Mouse (Mus musculus) limb, embryonic 13.5 days (tissue): Measurements from ENCODE around the gene Slc6a11. TPM values are rescaled to one million over a fixed set of nuclear protein-coding genes. Genes with fewer than 3 reads are reported as not detected.

ENCODE experiments used
- ATAC-seq: fragments of 200-750 bp; cut with Nextera tagmentation; 2 replicates; pipeline ENCODE4 v1.8.0; 2017; ENCODE audit warnings: low read depth, moderate number of reproducible peaks, moderate TSS enrichment; ENCODE audit not compliant: low FRiP score
- H3K27ac ChIP-seq: fragments of 300-500 bp; sonication (generic); 2 replicates; pipeline ENCODE4 v1.5.1; 2015; ENCODE audit warnings: inconsistent platforms, mild to moderate bottlenecking, moderate library complexity
- H3K27me3 ChIP-seq: fragments of 300-500 bp; sonication (generic); 2 replicates; pipeline ENCODE4 v1.6.1; 2015; ENCODE audit warnings: mild to moderate bottlenecking, inconsistent platforms
- H3K36me3 ChIP-seq: fragments of 300-500 bp; sonication (generic); 2 replicates; pipeline ENCODE4 v1.6.1; 2015; ENCODE audit warnings: inconsistent platforms, mild to moderate bottlenecking, moderate library complexity
- H3K4me1 ChIP-seq: fragments of 300-500 bp; sonication (generic); 2 replicates; pipeline ENCODE4 v1.6.1; 2015; ENCODE audit warnings: inconsistent platforms
- H3K4me2 ChIP-seq: fragments of 300-500 bp; sonication (generic); replicated peaks from 2 replicates; pipeline ENCODE4 v1.6.1; 2015; ENCODE audit warnings: inconsistent platforms, mild to moderate bottlenecking, moderate library complexity
- H3K4me3 ChIP-seq: fragments of 300-500 bp; sonication (generic); 2 replicates; pipeline ENCODE4 v1.5.1; 2015; ENCODE audit warnings: moderate library complexity, mild to moderate bottlenecking, inconsistent platforms
- H3K9ac ChIP-seq: fragments of 300-500 bp; sonication (generic); 2 replicates; pipeline ENCODE4 v1.6.1; 2015; ENCODE audit warnings: mild to moderate bottlenecking, inconsistent platforms
- H3K9me3 ChIP-seq: fragments of 300-500 bp; sonication (generic); 2 replicates; pipeline ENCODE4 v1.6.1; 2016; ENCODE audit warnings: inconsistent platforms
- WGBS: fragments of 180-500 bp; shearing (Covaris S2); methylation state at CpG from one replicate; pipeline ENCODE4 v1.1.7; 2015; 5-methylcytosine and 5-hydroxymethylcytosine counted together
- polyA plus RNA-seq: library from polyadenylated mRNA; unstranded; fragments of >200 nt; fragmentation: Nextera tagmentation; extraction: Ambion mirVana; gene quantifications from 2 replicates; pipeline ENCODE4 v1.2.1, GENCODE M21; 2015

Gene Slc6a11
- polyA plus RNA-seq, 1 experiment from 2014 or later: 0.25 TPM

DNA sequence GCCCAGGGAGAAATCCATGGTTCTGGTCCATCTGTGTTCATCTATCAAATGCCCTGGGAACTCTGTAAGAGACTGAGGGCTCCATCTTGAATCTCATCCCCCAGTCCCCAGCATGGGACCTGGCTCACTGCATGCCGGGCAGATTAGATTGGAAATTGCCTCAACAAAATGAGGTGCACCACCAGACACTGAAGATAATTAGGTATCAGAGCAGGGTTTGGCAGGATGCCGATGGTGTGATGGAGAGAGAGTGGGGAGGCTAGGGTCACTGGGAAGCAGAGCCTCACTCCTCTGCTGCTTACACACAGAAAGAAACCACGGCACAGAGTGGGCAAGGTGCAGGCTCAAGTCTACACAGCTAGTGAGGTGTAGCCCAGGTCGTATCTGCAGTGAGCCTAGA, 164.0 kb downstream of the Slc6a11 start:
- H3K9ac ChIP-seq: no peak overlapping the region
- no peaks in the 10 kb centered on the region for H3K9me3 ChIP-seq
- 78% methylated on average over 4 of the region's 4 CpGs for WGBS
- no peak overlapping the region for H3K4me3 ChIP-seq
- peaks cover 13% of the 10 kb centered on the region for H3K4me1 ChIP-seq
- no peak overlapping the region for H3K27ac ChIP-seq
- H3K4me2 ChIP-seq: no peak overlapping the region
- no peak for ATAC-seq
- no peaks in the 10 kb centered on the region for H3K36me3 ChIP-seq
- H3K27me3 ChIP-seq: peaks cover 21% of the 10 kb centered on the region

DNA sequence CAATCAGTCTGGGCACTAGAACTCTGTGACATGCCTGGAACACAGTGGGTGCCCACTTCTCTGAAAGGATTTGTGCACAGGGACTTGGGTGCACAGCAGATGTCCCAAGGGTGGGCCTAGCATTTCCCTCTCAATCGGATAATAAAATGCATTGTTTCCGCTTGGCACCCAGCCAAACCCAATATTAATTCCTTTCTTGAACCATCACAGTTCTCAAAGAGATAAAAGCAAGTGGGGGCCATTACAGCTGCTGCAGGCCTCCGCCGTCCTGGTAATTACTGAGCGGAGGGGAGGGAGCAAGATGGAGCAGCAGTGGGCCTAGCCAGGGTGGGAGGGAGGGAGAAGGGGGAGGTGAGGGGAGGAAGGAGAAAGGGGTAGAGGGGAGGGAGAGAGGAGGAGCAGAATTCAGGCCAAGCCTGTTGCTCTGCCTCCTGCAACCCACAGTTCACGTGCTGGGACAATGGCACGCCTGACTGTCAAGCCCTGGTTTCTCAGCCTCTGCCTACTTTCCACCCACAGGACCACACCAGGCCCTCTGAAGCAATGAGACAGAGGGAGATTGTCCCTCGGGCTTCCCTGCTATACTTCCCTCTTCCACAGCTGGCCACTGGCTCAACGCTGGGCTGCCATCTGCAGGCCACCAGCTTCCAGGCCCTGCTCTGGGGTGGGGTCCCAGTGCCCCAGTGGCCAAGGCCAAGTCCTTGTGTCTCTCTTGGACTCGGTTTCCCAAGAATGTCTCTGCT, 166.4 kb downstream of the Slc6a11 start:
- 34% methylated on average over 10 of the region's 10 CpGs for WGBS

More for the DNA sequence above, 166.4 kb downstream of the Slc6a11 start:
- no peak overlapping the region for H3K9ac ChIP-seq
- H3K36me3 ChIP-seq: no peaks in the 10 kb centered on the region
- ATAC-seq: no peak
- peaks cover 13% of the 10 kb centered on the region for H3K4me1 ChIP-seq
- H3K4me3 ChIP-seq: no peak overlapping the region
- no peak overlapping the region for H3K27ac ChIP-seq
- H3K9me3 ChIP-seq: no peaks in the 10 kb centered on the region
- H3K4me2 ChIP-seq: no peak overlapping the region
- peaks cover 9% of the 10 kb centered on the region for H3K27me3 ChIP-seq

Other genes starting within 250 kb of the Slc6a11 start
- 0.11 and 0.18 TPM in 2 replicates for gene Atp2b2, start 88.6 kb upstream of the Slc6a11 start, polyA plus RNA-seq
- 0.23 and 0.51 TPM in 2 replicates for gene Slc6a1, start 151.4 kb downstream of the Slc6a11 start, polyA plus RNA-seq